Mouse (Mus musculus): Measurements from ENCODE around the gene Cd300c2.
A peak's percentile ranks its signal among the peaks of the same experiment; 100 is the strongest.
"Not testable (repeated sequence)": the region's sequence is repeated elsewhere in the genome, so short reads cannot be mapped to it uniquely, and the experiment has no call there.

Cd300c2 gene

DNA sequence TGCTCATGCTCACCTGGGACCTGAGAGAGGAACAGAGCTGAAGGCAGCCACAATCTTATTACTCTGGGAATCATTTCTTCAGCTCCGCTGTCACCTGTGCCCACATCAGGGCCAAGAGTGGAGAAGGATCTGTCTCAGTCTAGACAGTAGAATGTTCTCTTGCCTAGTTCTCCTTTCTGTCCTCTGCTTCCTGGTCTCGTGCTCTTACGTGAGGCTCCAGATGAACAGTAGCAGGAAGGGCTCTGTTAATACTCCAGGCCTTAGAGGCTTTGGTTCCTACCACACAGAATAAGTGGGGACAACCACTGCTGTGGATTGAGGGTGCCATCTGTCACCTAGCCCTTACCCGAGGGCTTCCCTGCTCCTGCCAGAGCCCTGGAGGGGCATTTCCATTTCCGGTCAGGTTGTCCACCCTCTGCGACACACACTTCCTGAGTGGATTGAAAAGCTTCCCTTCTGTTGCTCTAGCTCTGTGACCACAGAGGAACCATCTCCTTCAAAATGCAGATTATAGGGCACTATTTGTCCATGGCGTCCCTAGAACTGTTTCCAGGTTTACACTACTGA is at the start of gene Cd300c2:
TSS of gene Cd300c2 (minus strand) at position 407 of the 567 bp plus-strand sequence.
- no peak for DNase-seq

DNA sequence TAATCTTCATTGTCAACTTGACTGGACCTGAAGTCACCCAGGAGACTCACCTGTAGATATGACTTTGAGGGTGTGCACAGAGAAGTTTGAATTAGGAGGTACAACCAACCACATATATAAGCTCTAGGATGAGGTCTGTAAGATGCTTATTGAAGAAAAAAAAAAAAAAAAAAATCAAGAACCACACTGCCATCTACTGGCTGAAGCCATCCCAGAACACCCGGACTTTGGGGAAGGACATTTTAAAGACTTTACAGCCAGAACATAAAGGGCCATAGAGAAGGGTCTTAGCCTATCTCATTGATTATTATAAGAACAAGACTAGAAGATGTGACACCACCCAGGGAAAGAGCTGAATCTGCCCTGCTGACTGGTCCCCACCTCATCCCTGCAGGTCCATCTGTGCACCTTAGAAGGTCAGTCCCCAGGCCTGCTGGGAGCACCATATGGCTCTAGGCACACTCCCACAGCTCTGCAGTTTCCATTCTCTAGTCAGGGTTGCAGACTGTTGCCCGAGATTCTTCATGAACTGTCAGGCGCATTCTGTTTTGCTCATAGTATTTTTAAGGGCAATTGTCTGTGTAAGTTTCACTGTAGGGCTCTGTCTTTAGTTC is 47.7 kb upstream of the Cd300c2 start:
- no peak for DNase-seq

DNA sequence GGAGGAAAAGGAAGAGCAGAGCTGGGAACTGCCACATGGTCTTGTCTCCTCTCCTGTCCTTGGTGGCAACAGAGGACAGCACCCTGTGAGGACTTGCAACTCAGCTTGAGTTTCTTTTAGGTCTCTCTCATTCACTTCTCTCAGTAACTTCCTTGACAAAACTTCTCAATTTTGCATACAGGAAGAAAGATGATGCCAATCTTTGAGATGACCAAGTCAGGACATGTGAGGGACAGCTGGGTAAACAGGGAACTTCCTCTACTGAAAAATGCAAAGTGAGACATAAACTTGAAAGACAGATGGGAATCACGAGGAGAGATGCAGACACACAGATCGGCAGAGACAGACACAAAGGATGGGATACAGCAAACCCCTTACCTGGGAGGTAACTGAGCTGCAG is 46.6 kb upstream of the Cd300c2 start, which contains the start of gene Cd300ld3:
TSS of gene Cd300ld3 (minus strand) at position 151 of the 400 bp plus-strand sequence.
- no peak for DNase-seq

GRCm38 (mm10) chr11:115037669-115038068 is 36.0 kb upstream of the Cd300c2 start, which contains the start of gene Cd300ld5:
Gene Cd300ld5, minus strand, starts transcription at chr11:115037769.
- not testable (repeated sequence) for DNase-seq

GRCm38 (mm10) chr11:115026912-115027311 is 25.2 kb upstream of the Cd300c2 start, which contains the start of gene Cd300ld4:
Gene Cd300ld4, minus strand, starts transcription at chr11:115027012.
- not testable (repeated sequence) for DNase-seq

- DNase-seq: not testable (repeated sequence)
These were observed 14.4 kb upstream of the Cd300c2 start, which contains the start of gene Cd300ld2 for GRCm38 (mm10) chr11:115016093-115016492. Gene Cd300ld2, minus strand, starts transcription at chr11:115016193.

DNA sequence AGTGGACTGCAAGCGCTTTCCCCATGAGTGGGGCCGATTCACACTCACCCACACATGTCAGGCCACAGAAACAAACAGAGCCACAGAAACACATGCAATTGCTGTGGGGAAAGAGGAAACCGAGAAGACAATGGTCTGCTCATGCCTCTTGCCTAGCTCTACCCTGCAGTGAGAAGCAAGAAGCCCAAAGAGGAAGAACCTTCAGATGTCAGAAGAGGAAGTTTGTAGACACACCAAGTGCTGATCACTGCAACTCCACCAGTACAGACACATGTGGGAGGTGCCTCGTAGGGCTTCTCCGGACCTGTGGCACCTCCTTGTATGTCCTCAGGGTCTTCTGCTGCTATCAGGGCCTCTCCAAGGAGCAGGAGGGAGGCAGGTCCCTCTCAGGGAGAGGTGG is 2.4 kb upstream of the Cd300c2 start:
- DNase-seq: no peak

- DNase-seq: no peak
These were observed 11.9 kb downstream of the Cd300c2 start, which contains the start of gene Cd300ld for GRCm38 (mm10) chr11:114989793-114990192. Gene Cd300ld, minus strand, starts transcription at chr11:114989922.

GRCm38 (mm10) chr11:114981866-114982265 is 19.8 kb downstream of the Cd300c2 start:
- no peak for DNase-seq

DNA sequence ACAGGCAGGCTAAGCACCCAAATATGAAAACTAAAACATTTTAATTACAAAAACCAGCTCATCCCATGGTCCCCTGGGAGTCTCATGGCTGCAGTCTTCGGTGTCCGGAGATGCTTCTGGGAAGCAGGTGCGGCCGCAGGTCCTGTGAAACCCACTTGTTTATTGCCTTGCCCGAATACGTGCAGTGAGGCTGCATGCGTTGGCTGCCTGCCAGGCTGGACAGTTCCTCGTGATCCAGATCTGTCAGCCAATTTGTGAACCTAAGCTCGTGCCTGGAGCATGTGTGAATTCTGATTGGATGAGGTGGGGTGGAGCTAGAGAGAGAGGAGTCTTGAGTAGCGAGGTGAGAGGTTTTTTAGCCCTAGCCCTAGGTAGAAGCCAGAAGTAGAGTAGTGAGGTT is 29.0 kb downstream of the Cd300c2 start:
- no peak for DNase-seq

- DNase-seq: peak; percentile 1
These were observed 32.9 kb downstream of the Cd300c2 start, which contains the start of gene Cd300c for GRCm38 (mm10) chr11:114968752-114969207. Gene Cd300c, minus strand, starts transcription at chr11:114969157.

- DNase-seq: no peak
These were observed 36.4 kb downstream of the Cd300c2 start for GRCm38 (mm10) chr11:114965182-114965828.

DNA sequence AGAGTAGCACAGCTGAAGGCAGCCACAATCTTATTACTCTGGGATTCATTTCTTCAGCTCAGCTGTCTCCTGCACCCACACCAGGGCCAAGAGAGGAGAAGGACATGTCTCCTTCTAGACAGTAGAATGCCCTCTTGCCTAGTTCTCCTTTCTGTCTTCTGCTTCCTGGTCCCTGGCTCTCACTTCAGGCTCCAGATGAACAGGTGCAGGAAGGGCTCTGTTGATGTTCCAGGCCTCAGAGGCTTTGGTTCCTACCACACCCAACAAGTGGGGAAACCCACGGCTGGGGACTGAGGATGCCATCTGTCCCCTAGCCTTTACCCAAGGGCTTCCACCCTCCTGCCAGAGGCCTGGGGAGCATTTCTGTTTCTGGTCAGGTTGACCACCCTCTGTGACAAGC is 41.3 kb downstream of the Cd300c2 start:
- DNase-seq: no peak
